Mouse (Mus musculus) lung, adult 10 weeks (tissue): ENCODE data around the gene Antxrl. TPM values are rescaled to one million over a fixed set of nuclear protein-coding genes. Genes with fewer than 3 reads are reported as not detected.

ENCODE experiments used
- polyA plus RNA-seq: library from polyadenylated mRNA; stranded (reverse); fragments of 350-450 nt; fragmentation: Illumina TruSeq; extraction: RNeasy Lipid Tissue Mini Kit (QIAGEN cat#74804); gene quantifications from one replicate; pipeline ENCODE4 v1.2.3, GENCODE M21; 2014; ENCODE audit warnings: low read depth, low replicate concordance; ENCODE audit not compliant: insufficient read depth

The Antxrl gene
- not detected for polyA plus RNA-seq

GRCm38 (mm10) chr14:34052516-34052915 lies at the start of gene Antxrl:
Antxrl (plus strand) TSS chr14:34052707.

GRCm38 (mm10) chr14:34015063-34015462 lies 37.4 kb upstream of the Antxrl start, which contains the start of gene Gm30083:
Gm30083 (minus strand) TSS chr14:34015182.

GRCm38 (mm10) chr14:34016381-34016780 lies 36.1 kb upstream of the Antxrl start, which contains the start of gene Gm5460:
Gm5460 (plus strand) TSS chr14:34016758.

GRCm38 (mm10) chr14:34085731-34086130 lies 33.2 kb downstream of the Antxrl start, which contains the start of gene Anxa8:
Anxa8 (plus strand) TSS chr14:34085981.

GRCm38 (mm10) chr14:34102601-34103000 lies 50.1 kb downstream of the Antxrl start, which contains the start of gene A630023A22Rik:
A630023A22Rik (minus strand) TSS chr14:34102754.

Other genes starting within 250 kb of the Antxrl start
- gene Gdf10, start 129.1 kb upstream of the Antxrl start, polyA plus RNA-seq, result 2.9 TPM
- gene Gdf2, start 111.7 kb upstream of the Antxrl start, polyA plus RNA-seq, result 0.22 TPM
- gene Rbp3, start 98.7 kb upstream of the Antxrl start, polyA plus RNA-seq, result not detected
- gene Zfp488, start 73.9 kb upstream of the Antxrl start, polyA plus RNA-seq, result not detected
- gene Gm30083, start 37.5 kb upstream of the Antxrl start, polyA plus RNA-seq, result not detected
- gene Gm5460, start 35.9 kb upstream of the Antxrl start, polyA plus RNA-seq, result not detected
- gene Anxa8, start 33.3 kb downstream of the Antxrl start, polyA plus RNA-seq, result 21.6 TPM
- gene A630023A22Rik, start 50.0 kb downstream of the Antxrl start, polyA plus RNA-seq, result 0.50 TPM
- 0.12 TPM for gene Npy4r, start 99.8 kb downstream of the Antxrl start, polyA plus RNA-seq
- 0.06 TPM for gene Gprin2, start 148.9 kb downstream of the Antxrl start, polyA plus RNA-seq
- gene Syt15, start 166.9 kb downstream of the Antxrl start, polyA plus RNA-seq, result 2.8 TPM